Mouse (Mus musculus): ENCODE data around the gene Arap2. TPM values are rescaled to one million over a fixed set of nuclear protein-coding genes. Genes with fewer than 3 reads are reported as not detected.
A peak's percentile ranks its signal among the peaks of the same experiment; 100 is the strongest.

Arap2 gene
- polyA plus RNA-seq, 1 experiment: 2.7 TPM

DNA sequence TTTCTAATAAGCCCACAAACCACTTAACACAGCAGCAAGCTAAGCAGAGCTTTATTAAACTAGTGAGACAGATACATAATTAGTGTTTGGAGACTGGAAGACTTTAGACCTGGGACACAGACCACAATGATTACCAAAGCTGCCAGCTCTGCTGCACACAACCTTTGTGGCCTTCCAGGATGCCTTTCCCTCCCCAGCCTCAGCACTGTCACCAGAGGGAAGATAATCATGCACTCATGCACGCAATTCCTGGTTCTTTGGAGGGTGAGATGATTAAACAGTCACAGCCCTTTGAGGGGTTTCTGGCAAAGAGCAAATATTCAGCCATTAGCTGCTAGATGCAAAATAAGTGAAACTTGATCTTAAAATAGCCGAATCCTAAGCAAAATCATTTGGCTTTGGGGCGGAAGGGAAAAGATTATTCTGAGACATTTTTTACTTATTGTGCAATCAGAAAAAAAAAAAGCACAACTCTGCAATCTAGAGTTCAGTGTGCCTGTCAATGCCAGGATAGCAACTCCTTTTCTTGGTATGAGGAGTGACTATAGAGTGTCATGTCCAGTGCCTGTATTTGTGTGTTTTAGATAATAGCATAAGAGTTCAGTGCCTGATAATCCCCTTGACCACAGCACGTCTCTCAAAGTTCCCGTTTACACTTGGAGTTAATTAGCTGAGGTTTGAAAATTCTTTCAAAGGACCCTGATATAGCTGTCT, 5.0 kb downstream of the Arap2 start:
- TF ChIP-seq POLR2A (IDR thresholded peaks at IDR 0.05; ENCODE audit: control insufficient read depth, low read depth, low read length) (no peak), CTCF (IDR thresholded peaks at IDR 0.05; ENCODE audit: control insufficient read depth, insufficient read depth, insufficient replicate concordance, low read depth, low read length) (no peak)
- H3K4me1 ChIP-seq (ENCODE audit: control insufficient read depth, insufficient read depth, low read length): no peaks in the 10 kb centered on the region
- H3K27me3 ChIP-seq (ENCODE audit: control insufficient read depth, insufficient read depth, low read length): no peaks in the 10 kb centered on the region
- no peak overlapping the region for H3K27ac ChIP-seq (ENCODE audit: control insufficient read depth, insufficient read depth, low read depth, low read length)
- H3K36me3 ChIP-seq (ENCODE audit: control insufficient read depth, insufficient read depth, low read length): no peaks in the 10 kb centered on the region
- H3K4me3 ChIP-seq (ENCODE audit: control insufficient read depth, low read depth, low read length): no peak overlapping the region

DNA sequence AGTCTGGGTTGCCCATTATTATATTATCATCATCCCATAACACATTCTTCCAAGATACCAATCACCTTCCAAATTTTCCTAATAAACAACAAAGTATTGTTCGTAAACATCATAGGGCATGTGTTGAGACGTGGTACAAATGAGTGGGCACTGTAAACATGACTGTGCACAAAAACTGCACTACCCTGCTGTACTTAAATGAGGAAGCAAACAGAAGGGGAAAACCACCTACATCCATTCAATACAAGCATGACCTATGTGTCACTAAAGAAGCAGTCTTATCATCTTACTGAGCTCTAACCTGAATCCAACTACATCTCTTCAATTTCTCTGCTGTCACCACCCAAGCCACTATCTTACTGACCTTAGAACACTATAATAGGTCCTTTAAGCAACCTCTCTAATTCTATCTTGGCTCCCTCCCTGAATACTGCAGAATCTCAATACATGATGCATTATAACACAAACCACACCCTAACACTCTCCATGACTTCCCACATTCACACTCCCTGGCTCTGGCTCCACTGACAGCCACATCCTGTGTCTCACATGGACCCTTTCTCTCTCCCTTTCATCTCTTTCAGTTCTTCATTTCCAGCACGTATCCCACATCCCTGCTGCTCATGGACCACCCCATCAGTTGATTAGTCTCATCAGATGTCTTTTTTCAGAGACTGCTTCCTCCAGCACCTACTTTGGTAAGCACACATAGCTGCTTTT, 10.0 kb downstream of the Arap2 start:
- H3K27ac ChIP-seq (ENCODE audit: control insufficient read depth, insufficient read depth, low read depth, low read length): no peak overlapping the region
- no peaks in the 10 kb centered on the region for H3K27me3 ChIP-seq (ENCODE audit: control insufficient read depth, insufficient read depth, low read length)
- no peak overlapping the region for H3K4me3 ChIP-seq (ENCODE audit: control insufficient read depth, low read depth, low read length)
- H3K36me3 ChIP-seq (ENCODE audit: control insufficient read depth, insufficient read depth, low read length): no peaks in the 10 kb centered on the region
- H3K4me1 ChIP-seq (ENCODE audit: control insufficient read depth, insufficient read depth, low read length): no peaks in the 10 kb centered on the region
- TF ChIP-seq CTCF (IDR thresholded peaks at IDR 0.05; ENCODE audit: control insufficient read depth, insufficient read depth, insufficient replicate concordance, low read depth, low read length) (no peak), POLR2A (IDR thresholded peaks at IDR 0.05; ENCODE audit: control insufficient read depth, low read depth, low read length) (no peak)

DNA sequence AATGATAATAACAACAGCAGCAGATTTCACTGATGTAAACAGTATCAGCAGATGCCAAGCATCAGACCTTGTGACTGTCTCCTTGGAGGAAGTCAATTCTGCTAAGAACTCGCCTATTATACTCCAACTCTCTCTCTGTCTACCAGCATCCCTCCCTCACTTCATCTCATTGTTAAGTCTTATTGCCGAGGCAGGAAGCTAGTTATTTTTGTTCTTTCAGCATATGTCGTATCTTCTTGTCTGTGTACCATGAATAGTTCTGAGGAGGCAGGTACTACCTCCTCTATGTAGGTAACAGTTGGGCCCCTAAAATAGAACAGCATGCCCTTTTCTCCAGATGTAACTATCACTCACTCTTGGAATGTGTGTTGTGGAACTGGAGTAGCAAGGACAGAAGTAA, 13.0 kb downstream of the Arap2 start:
- H3K36me3 ChIP-seq (ENCODE audit: control insufficient read depth, insufficient read depth, low read length): no peaks in the 10 kb centered on the region
- no peak overlapping the region for H3K4me3 ChIP-seq (ENCODE audit: control insufficient read depth, low read depth, low read length)
- no peaks in the 10 kb centered on the region for H3K27me3 ChIP-seq (ENCODE audit: control insufficient read depth, insufficient read depth, low read length)
- H3K4me1 ChIP-seq (ENCODE audit: control insufficient read depth, insufficient read depth, low read length): no peaks in the 10 kb centered on the region
- no peak overlapping the region for H3K27ac ChIP-seq (ENCODE audit: control insufficient read depth, insufficient read depth, low read depth, low read length)
- TF ChIP-seq POLR2A (IDR thresholded peaks at IDR 0.05; ENCODE audit: control insufficient read depth, low read depth, low read length): no peak
- no peak for TF ChIP-seq CTCF (IDR thresholded peaks at IDR 0.05; ENCODE audit: control insufficient read depth, insufficient read depth, insufficient replicate concordance, low read depth, low read length)

GRCm38 (mm10) chr5:62751692-62752091, 14.3 kb downstream of the Arap2 start:
- Histone ChIP-seq H3K27ac (ENCODE audit: control insufficient read depth, insufficient read depth, low read depth, low read length) (no peak overlapping the region), H3K27me3 (ENCODE audit: control insufficient read depth, insufficient read depth, low read length) (no peaks in the 10 kb centered on the region), H3K4me1 (ENCODE audit: control insufficient read depth, insufficient read depth, low read length) (no peaks in the 10 kb centered on the region), H3K4me3 (ENCODE audit: control insufficient read depth, low read depth, low read length) (no peak overlapping the region), H3K36me3 (ENCODE audit: control insufficient read depth, insufficient read depth, low read length) (no peaks in the 10 kb centered on the region)
- TF ChIP-seq POLR2A (IDR thresholded peaks at IDR 0.05; ENCODE audit: control insufficient read depth, low read depth, low read length) (no peak), CTCF (IDR thresholded peaks at IDR 0.05; ENCODE audit: control insufficient read depth, insufficient read depth, insufficient replicate concordance, low read depth, low read length) (no peak)

DNA sequence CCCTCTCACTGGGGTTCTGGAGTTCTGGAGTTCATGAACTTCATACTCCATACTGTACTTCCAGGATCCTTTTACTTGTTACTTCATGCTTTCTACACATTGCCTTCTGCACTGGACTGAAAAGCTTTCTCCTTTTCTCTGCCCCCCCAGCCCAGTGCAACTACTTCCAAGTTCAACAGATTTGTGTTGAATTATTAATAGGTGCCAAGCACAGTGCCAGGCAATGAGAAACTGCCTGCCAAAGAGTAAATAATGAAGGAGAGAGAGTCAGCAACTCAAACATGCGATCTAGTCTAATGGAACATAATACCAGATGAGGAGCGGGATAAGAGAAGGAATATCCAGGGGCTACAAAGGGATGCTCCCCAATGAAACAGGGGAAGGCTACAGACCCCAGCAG, 17.8 kb downstream of the Arap2 start:
- Histone ChIP-seq H3K4me3 (ENCODE audit: control insufficient read depth, low read depth, low read length) (no peak overlapping the region), H3K27ac (ENCODE audit: control insufficient read depth, insufficient read depth, low read depth, low read length) (no peak overlapping the region), H3K4me1 (ENCODE audit: control insufficient read depth, insufficient read depth, low read length) (no peaks in the 10 kb centered on the region), H3K36me3 (ENCODE audit: control insufficient read depth, insufficient read depth, low read length) (no peaks in the 10 kb centered on the region), H3K27me3 (ENCODE audit: control insufficient read depth, insufficient read depth, low read length) (no peaks in the 10 kb centered on the region)
- TF ChIP-seq POLR2A (IDR thresholded peaks at IDR 0.05; ENCODE audit: control insufficient read depth, low read depth, low read length) (no peak), CTCF (IDR thresholded peaks at IDR 0.05; ENCODE audit: control insufficient read depth, insufficient read depth, insufficient replicate concordance, low read depth, low read length) (no peak)

GRCm38 (mm10) chr5:62743220-62743922, 22.6 kb downstream of the Arap2 start:
- Histone ChIP-seq H3K27me3 (ENCODE audit: control insufficient read depth, insufficient read depth, low read length) (no peaks in the 10 kb centered on the region), H3K4me1 (ENCODE audit: control insufficient read depth, insufficient read depth, low read length) (no peaks in the 10 kb centered on the region), H3K4me3 (ENCODE audit: control insufficient read depth, low read depth, low read length) (no peak overlapping the region), H3K27ac (ENCODE audit: control insufficient read depth, insufficient read depth, low read depth, low read length) (peak overlapping the region; percentile 39; the same call in 1 of the 2 replicates), H3K36me3 (ENCODE audit: control insufficient read depth, insufficient read depth, low read length) (no peaks in the 10 kb centered on the region)
- no peak for TF ChIP-seq POLR2A (IDR thresholded peaks at IDR 0.05; ENCODE audit: control insufficient read depth, low read depth, low read length)
- TF ChIP-seq CTCF (IDR thresholded peaks at IDR 0.05; ENCODE audit: control insufficient read depth, insufficient read depth, insufficient replicate concordance, low read depth, low read length): no peak

Measured in testis, adult 2 months (tissue).